Mouse (Mus musculus) lung, adult 2 months (tissue): ENCODE results near the gene Pip5kl1. TPM values are rescaled to one million over a fixed set of nuclear protein-coding genes. Genes with fewer than 3 reads are reported as not detected.
A peak's percentile ranks its signal among the peaks of the same experiment; 100 is the strongest.

Experiments used
- DNase-seq: peaks from one replicate; pipeline ENCODE4 v3.0.0; 2022
- H3K4me1 ChIP-seq: fragments of 200-500 bp; 2 replicates; pipeline ENCODE4 v1.6.1; 2011; ENCODE audit warnings: low read length; ENCODE audit not compliant: control insufficient read depth, insufficient read depth
- H3K4me3 ChIP-seq: fragments of 200-500 bp; replicated peaks from 2 replicates; pipeline ENCODE3; 2011; ENCODE audit warnings: low read depth, mild to moderate bottlenecking, control low read depth, low read length; ENCODE audit errors: extremely low read depth
- CTCF ChIP-seq: fragments of 200-500 bp; IDR thresholded peaks from 2 replicates; pipeline ENCODE4 v1.5.1; 2011; ENCODE audit warnings: mild to moderate bottlenecking, low read length, control low read depth; ENCODE audit not compliant: insufficient read depth
- POLR2A ChIP-seq: fragments of 200-500 bp; IDR thresholded peaks from 2 replicates; pipeline ENCODE4 v1.6.1; 2011; ENCODE audit warnings: low read depth, mild to moderate bottlenecking, control low read depth, low read length, borderline replicate concordance; ENCODE audit errors: extremely low read depth
- WGBS: fragments of 180-500 bp; shearing (Covaris S2); methylation state at CpG from one replicate; pipeline ENCODE4 v1.1.7; 2018; 5-methylcytosine and 5-hydroxymethylcytosine counted together
- polyA plus RNA-seq: library from polyadenylated mRNA; depleted of rRNA; stranded (reverse); fragments of >200 nt; gene quantifications from 2 replicates; pipeline ENCODE4 v1.2.3, GENCODE M21; 2012

Gene Pip5kl1
- polyA plus RNA-seq, 1 experiment = 0.12 TPM

GRCm38 (mm10) chr2:32536086-32536633, 38.4 kb upstream of the Pip5kl1 start:
- 2% methylated on average over 14 of the region's 14 CpGs for WGBS
- DNase-seq = peak; percentile 45
- Histone ChIP-seq H3K4me3 (peak overlapping the region; percentile 64), H3K4me1 (peaks cover 15% of the 10 kb centered on the region; the same call in 1 of the 2 replicates)
- no peak for TF ChIP-seq POLR2A
- no peak for TF ChIP-seq CTCF

- peak; percentile 60 for DNase-seq
- WGBS = 3% methylated on average over 11 of the region's 11 CpGs
- Histone ChIP-seq H3K4me1 (peaks cover 18% of the 10 kb centered on the region; the same call in 1 of the 2 replicates), H3K4me3 (peak overlapping the region; percentile 64)
- TF ChIP-seq POLR2A (no peak), CTCF (peak; percentile 43; the same call in 1 of the 2 replicates)
These were observed 37.8 kb upstream of the Pip5kl1 start for GRCm38 (mm10) chr2:32536634-32537359.

GRCm38 (mm10) chr2:32537360-32537905, 37.2 kb upstream of the Pip5kl1 start:
- TF ChIP-seq CTCF (no peak), POLR2A (no peak)
- DNase-seq = no peak
- WGBS = 18% methylated on average over 9 of the region's 9 CpGs
- Histone ChIP-seq H3K4me1 (peaks cover 21% of the 10 kb centered on the region; the same call in 1 of the 2 replicates), H3K4me3 (peak overlapping the region; percentile 53)

GRCm38 (mm10) chr2:32537941-32538340, 36.7 kb upstream of the Pip5kl1 start:
- Histone ChIP-seq H3K4me1 (peaks cover 21% of the 10 kb centered on the region; the same call in 1 of the 2 replicates), H3K4me3 (no peak overlapping the region)
- TF ChIP-seq POLR2A (no peak), CTCF (no peak)
- no peak for DNase-seq
- WGBS = 42% methylated on average over 5 of the region's 5 CpGs

GRCm38 (mm10) chr2:32538461-32538860, 36.1 kb upstream of the Pip5kl1 start:
- Histone ChIP-seq H3K4me3 (no peak overlapping the region), H3K4me1 (peaks cover 21% of the 10 kb centered on the region; the same call in 1 of the 2 replicates)
- TF ChIP-seq CTCF (no peak), POLR2A (no peak)
- no peak for DNase-seq
- 56% methylated on average over 4 of the region's 4 CpGs for WGBS

GRCm38 (mm10) chr2:32539452-32539981, 35.1 kb upstream of the Pip5kl1 start:
- no peak for DNase-seq
- 40% methylated on average over 14 of the region's 14 CpGs for WGBS
- peaks cover 21% of the 10 kb centered on the region; the same call in 1 of the 2 replicates for H3K4me1 ChIP-seq
- TF ChIP-seq POLR2A (no peak), CTCF (no peak)
- H3K4me3 ChIP-seq = no peak overlapping the region

GRCm38 (mm10) chr2:32541333-32541908, 33.2 kb upstream of the Pip5kl1 start:
- DNase-seq = no peak
- peaks cover 19% of the 10 kb centered on the region; the same call in 1 of the 2 replicates for H3K4me1 ChIP-seq
- 86% methylated on average over 2 of the region's 2 CpGs for WGBS
- TF ChIP-seq CTCF (no peak), POLR2A (no peak)
- H3K4me3 ChIP-seq = no peak overlapping the region

- WGBS = 59% methylated on average over 4 of the region's 4 CpGs
- no peak for DNase-seq
- Histone ChIP-seq H3K4me3 (no peak overlapping the region), H3K4me1 (peaks cover 19% of the 10 kb centered on the region; the same call in 1 of the 2 replicates)
- TF ChIP-seq CTCF = no peak
- TF ChIP-seq POLR2A = no peak
These were observed 32.5 kb upstream of the Pip5kl1 start for GRCm38 (mm10) chr2:32541986-32542573.

- DNase-seq = no peak
- Histone ChIP-seq H3K4me3 (no peak overlapping the region), H3K4me1 (peaks cover 14% of the 10 kb centered on the region; the same call in 1 of the 2 replicates)
- 42% methylated on average over 3 of the region's 3 CpGs for WGBS
- TF ChIP-seq POLR2A (no peak), CTCF (no peak)
These were observed 31.6 kb upstream of the Pip5kl1 start for GRCm38 (mm10) chr2:32543031-32543449.
